ENCODE assay signal across 10 mouse cellular contexts in genomic region chr1:167551601-167552000, GRCm38 (mm10). TPM values are rescaled to one million over a fixed set of nuclear protein-coding genes. Genes with fewer than 3 reads are reported as not detected.
DNase-seq lines count a peak whose midpoint lies in the region; ATAC-seq lines count a peak whose summit lies in the region.
"Had no signal": no experiment of that assay in that cellular context is flagged by ENCODE, and none has a peak within 500 bp of the region (broad histone marks: within the 10 kb centered on the region; RNA-seq: fewer than 3 reads in every experiment).

No protein-coding gene starts in this region.

- H3K27ac ChIP-seq in forebrain, embryonic 16.5 days (ENCODE audit: low read length) = no peak overlapping the region
- no peak overlapping the region for H3K27ac ChIP-seq in forebrain, embryonic 10.5 days
- no peak overlapping the region for H3K27ac ChIP-seq in midbrain, embryonic 13.5 days
- H3K27ac ChIP-seq: macrophage had no signal

- DNase-seq in forebrain, embryonic 10.5 days (ENCODE audit: extremely low spot score, low spot score) = no peak
- peak; percentile 52 for DNase-seq in Muller cell, postnatal 12 days (ENCODE audit: inconsistent ontology term)
- DNase-seq in frontal cortex, postnatal 14 days (ENCODE audit: low spot score in 2 of 2) = peak; percentile 24 to 38
- peak; percentile 41 to 47 for DNase-seq in left cerebral cortex, postnatal 14 days (ENCODE audit: low spot score in 2 of 2)
- DNase-seq in cerebellum, adult 11-12 months = no peak

- H3K4me1 ChIP-seq in forebrain, embryonic 16.5 days (replicated peaks; ENCODE audit: control insufficient read depth, insufficient read depth, low read length) = 0 out of 2 replicates have a peak, but pooled peaks cover 4% of the 10 kb centered on the region
- H3K4me1 ChIP-seq in forebrain, embryonic 10.5 days = peaks cover 5% of the 10 kb centered on the region
- no peaks in the 10 kb centered on the region for H3K4me1 ChIP-seq in midbrain, embryonic 13.5 days (replicated peaks)

- H3K4me3 ChIP-seq in forebrain, embryonic 16.5 days (replicated peaks; ENCODE audit: low read length) = no peak overlapping the region
- H3K4me3 ChIP-seq in forebrain, embryonic 10.5 days = no peak overlapping the region
- no peak overlapping the region for H3K4me3 ChIP-seq in midbrain, embryonic 13.5 days (replicated peaks)

- intact Hi-C loops in left cerebral cortex, postnatal 14 days (cut with DNase I) = no loop called here

- H3K9ac ChIP-seq in forebrain, embryonic 16.5 days (replicated peaks; ENCODE audit: low read depth, low read length) = no peak overlapping the region
- H3K9ac ChIP-seq in midbrain, embryonic 13.5 days (replicated peaks) = no peak overlapping the region

- H3K4me2 ChIP-seq in forebrain, embryonic 16.5 days (ENCODE audit: low read length) = no peak overlapping the region
- H3K4me2 ChIP-seq in midbrain, embryonic 13.5 days (replicated peaks) = no peak overlapping the region

- no peaks in the 10 kb centered on the region for H3K27me3 ChIP-seq in forebrain, embryonic 16.5 days (replicated peaks; ENCODE audit: control insufficient read depth, insufficient read depth, low read length)
- no peaks in the 10 kb centered on the region for H3K27me3 ChIP-seq in forebrain, embryonic 10.5 days (ENCODE audit: poor library complexity, severe bottlenecking)
- H3K27me3 ChIP-seq in midbrain, embryonic 13.5 days = no peaks in the 10 kb centered on the region

- H3K36me3 ChIP-seq in forebrain, embryonic 16.5 days (ENCODE audit: control insufficient read depth, insufficient read depth) = no peaks in the 10 kb centered on the region
- no peaks in the 10 kb centered on the region for H3K36me3 ChIP-seq in forebrain, embryonic 10.5 days (replicated peaks)
- H3K36me3 ChIP-seq in midbrain, embryonic 13.5 days = no peaks in the 10 kb centered on the region

- ATAC-seq in forebrain, embryonic 16.5 days = 0 out of 2 replicates have a peak, but pooled peaks have one; percentile 45
- ATAC-seq in megakaryocyte-erythroid progenitor cell, adult 5-6 weeks (replicated peaks; ENCODE audit: low FRiP score, low TSS enrichment, poor library complexity, severe bottlenecking) = peak; percentile 74
- no peak for ATAC-seq in midbrain, embryonic 13.5 days

- H3K9me3 ChIP-seq in forebrain, embryonic 16.5 days (ENCODE audit: control insufficient read depth, low read length) = no peaks in the 10 kb centered on the region
- H3K9me3 ChIP-seq in forebrain, embryonic 10.5 days = no peaks in the 10 kb centered on the region
- H3K9me3 ChIP-seq in midbrain, embryonic 13.5 days = no peaks in the 10 kb centered on the region

- WGBS in forebrain, embryonic 16.5 days = 46% methylated on average over 5 of the region's 5 CpGs
- 41% methylated on average over 5 of the region's 5 CpGs for WGBS in forebrain, embryonic 10.5 days
- WGBS in midbrain, embryonic 13.5 days = 55% methylated on average over 5 of the region's 5 CpGs

RNA-seq across cellular contexts. Expression of gene Rxrg, which starts 46.6 kb away (rescaled TPM):
- polyA plus RNA-seq in forebrain, embryonic 16.5 days (2015; fragmentation: Nextera tagmentation; extraction: Ambion mirVana) = 40.5 and 61.1 TPM in 2 replicates
- 1.8 and 2.0 TPM in 2 replicates for polyA plus RNA-seq in forebrain, embryonic 10.5 days (2016; fragmentation: Nextera tagmentation; extraction: Ambion mirVana)
- 1 to 10 TPM; 6.9 to 7.8 TPM for total RNA-seq in left cerebral cortex, postnatal 14 days (2021)
- not detected in 2 replicates for total RNA-seq in megakaryocyte-erythroid progenitor cell, adult 5-6 weeks (2014; fragmentation: Nextera tagmentation)
- 0.53 and 1.0 TPM in 2 replicates for total RNA-seq in megakaryocyte-erythroid progenitor cell, adult 5-6 weeks (2017)
- 4.1 and 4.8 TPM in 2 replicates for polyA plus RNA-seq in midbrain, embryonic 13.5 days (2015; fragmentation: Nextera tagmentation; extraction: Ambion mirVana)
- total RNA-seq: MEL had no signal
- polyA plus RNA-seq: macrophage had no signal

Comparison
In these comparisons a context has a peak if more than half of its experiments do, and no peak if none do; other contexts are left out.
1. DNase-seq: peak in Muller cell, postnatal 12 days (single experiment), frontal cortex, postnatal 14 days (2 of 2) and left cerebral cortex, postnatal 14 days (2 of 2); none in forebrain, embryonic 10.5 days (single experiment) and cerebellum, adult 11-12 months (single experiment).